Mouse (Mus musculus) megakaryocyte, embryonic 14.5 days (primary cell): ENCODE data around the gene Foxd1.

Experiments used
- FLI1 ChIP-seq: IDR thresholded peaks from 2 replicates; pipeline ENCODE4 v1.6.1; 2012; ENCODE audit warnings: low read length, inconsistent platforms, mixed read lengths
- GATA1 ChIP-seq: IDR thresholded peaks from 3 replicates; pipeline ENCODE4 v1.6.1; 2012; ENCODE audit warnings: mixed read lengths, low read length, inconsistent platforms, borderline replicate concordance

DNA sequence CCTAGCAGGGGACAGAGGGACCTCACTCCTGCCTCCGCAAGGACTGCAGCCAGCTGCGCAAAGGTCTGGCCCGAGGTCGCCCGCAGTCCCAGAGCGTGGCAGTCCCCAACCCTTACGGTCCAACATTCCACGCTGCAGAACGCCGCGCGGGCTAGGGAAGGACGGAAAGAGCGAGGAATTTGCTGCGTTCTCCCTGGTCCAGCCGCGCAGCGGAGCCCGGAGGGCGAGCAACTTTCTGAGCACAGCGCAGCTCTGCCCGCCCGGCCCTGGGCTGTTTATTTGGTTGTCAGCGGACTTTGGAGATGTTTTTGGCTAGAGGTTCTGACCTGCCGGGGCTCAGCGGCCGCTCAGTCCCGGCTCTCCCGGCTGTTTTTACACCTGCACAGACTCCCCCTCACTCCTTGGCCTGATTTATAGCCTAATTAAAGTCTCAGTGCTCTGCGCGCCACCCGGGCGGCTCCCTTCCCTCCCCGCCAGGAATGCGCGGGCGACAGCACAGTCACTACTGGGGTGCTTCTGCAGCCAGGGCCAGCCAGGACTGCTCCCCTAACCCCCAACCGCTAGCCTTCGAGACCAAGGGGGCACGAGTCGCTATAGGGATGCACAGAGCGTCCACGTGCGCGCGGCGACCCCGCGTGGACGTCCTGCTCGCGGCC, 11.9 kb downstream of the Foxd1 start:
- TF ChIP-seq GATA1 (no peak), FLI1 (no peak)
